Mouse (Mus musculus) limb, embryonic 10.5 days (tissue): ENCODE results near the gene Nosip. TPM values are rescaled to one million over a fixed set of nuclear protein-coding genes. Genes with fewer than 3 reads are reported as not detected.

Experiments used
- DNase-seq: peaks from one replicate; pipeline ENCODE4 v3.0.0-alpha.2; 2017; ENCODE audit warnings: low spot score
- H3K27ac ChIP-seq: fragments of 300-500 bp; sonication (generic); 2 replicates; pipeline ENCODE4 v1.5.1; 2016; ENCODE audit warnings: mild to moderate bottlenecking
- H3K27me3 ChIP-seq: fragments of 300-500 bp; sonication (generic); 2 replicates; pipeline ENCODE4 v1.6.1; 2016; ENCODE audit warnings: low read depth, mild to moderate bottlenecking; ENCODE audit not compliant: poor library complexity, severe bottlenecking
- H3K36me3 ChIP-seq: fragments of 300-500 bp; sonication (generic); 2 replicates; pipeline ENCODE4 v1.6.1; 2016; ENCODE audit warnings: mild to moderate bottlenecking, moderate library complexity
- H3K4me1 ChIP-seq: fragments of 300-500 bp; sonication (generic); 2 replicates; pipeline ENCODE4 v1.6.1; 2016
- H3K4me3 ChIP-seq: fragments of 300-500 bp; sonication (generic); 2 replicates; pipeline ENCODE4 v1.5.1; 2016; ENCODE audit warnings: mild to moderate bottlenecking, moderate library complexity
- H3K9me3 ChIP-seq: fragments of 300-500 bp; sonication (generic); replicated peaks from 2 replicates; pipeline ENCODE4 v1.6.1; 2016; ENCODE audit warnings: mild to moderate bottlenecking
- WGBS: fragments of 180-500 bp; shearing (Covaris S2); methylation state at CpG from one replicate; pipeline ENCODE4 v1.1.7; 2016; 5-methylcytosine and 5-hydroxymethylcytosine counted together
- polyA plus RNA-seq: library from polyadenylated mRNA; unstranded; fragments of >200 nt; fragmentation: Nextera tagmentation; extraction: Ambion mirVana; gene quantifications from 2 replicates; pipeline ENCODE4 v1.2.1, GENCODE M21; 2016

Nosip gene
- polyA plus RNA-seq, 1 experiment from 2014 or later = 80.4 TPM

- H3K4me1 ChIP-seq = no peaks in the 10 kb centered on the region; the same call in 1 of the 2 replicates
These were observed 11.7 kb downstream of the Nosip start for GRCm38 (mm10) chr7:45073949-45074348.

GRCm38 (mm10) chr7:45075405-45075804 is 13.2 kb downstream of the Nosip start:
- peaks cover 57% of the 10 kb centered on the region for H3K36me3 ChIP-seq
- 93% methylated on average over 4 of the region's 4 CpGs for WGBS
- no peak for DNase-seq

More at GRCm38 (mm10) chr7:45073949-45074348, 11.7 kb downstream of the Nosip start:
- no peaks in the 10 kb centered on the region for H3K27me3 ChIP-seq
- peaks cover 59% of the 10 kb centered on the region for H3K36me3 ChIP-seq
- no peak overlapping the region for H3K4me3 ChIP-seq
- H3K27ac ChIP-seq = no peak overlapping the region
- no peaks in the 10 kb centered on the region for H3K9me3 ChIP-seq
- no peak for DNase-seq
- 91% methylated on average over 12 of the region's 12 CpGs for WGBS

GRCm38 (mm10) chr7:45076501-45076900 is 14.3 kb downstream of the Nosip start:
- Histone ChIP-seq H3K27ac (no peak overlapping the region), H3K36me3 (peaks cover 63% of the 10 kb centered on the region), H3K9me3 (no peaks in the 10 kb centered on the region), H3K4me3 (no peak overlapping the region), H3K27me3 (no peaks in the 10 kb centered on the region), H3K4me1 (no peaks in the 10 kb centered on the region; the same call in 1 of the 2 replicates)
- no peak for DNase-seq
- 89% methylated on average over 30 of the region's 30 CpGs for WGBS

More at GRCm38 (mm10) chr7:45075405-45075804, 13.2 kb downstream of the Nosip start:
- Histone ChIP-seq H3K4me3 (no peak overlapping the region), H3K27ac (no peak overlapping the region), H3K4me1 (no peaks in the 10 kb centered on the region; the same call in 1 of the 2 replicates), H3K9me3 (no peaks in the 10 kb centered on the region), H3K27me3 (no peaks in the 10 kb centered on the region)

- Histone ChIP-seq H3K4me3 (no peak overlapping the region), H3K36me3 (peaks cover 66% of the 10 kb centered on the region), H3K9me3 (no peaks in the 10 kb centered on the region), H3K27me3 (no peaks in the 10 kb centered on the region), H3K27ac (no peak overlapping the region), H3K4me1 (peaks cover under 1% of the 10 kb centered on the region)
- 87% methylated on average over 14 of the region's 14 CpGs for WGBS
- no peak for DNase-seq
These were observed 15.1 kb downstream of the Nosip start for GRCm38 (mm10) chr7:45077322-45077721.

GRCm38 (mm10) chr7:45077829-45078228 is 15.6 kb downstream of the Nosip start:
- WGBS = 93% methylated on average over 2 of the region's 2 CpGs
- Histone ChIP-seq H3K27me3 (no peaks in the 10 kb centered on the region), H3K9me3 (no peaks in the 10 kb centered on the region), H3K36me3 (peaks cover 69% of the 10 kb centered on the region), H3K27ac (no peak overlapping the region), H3K4me3 (no peak overlapping the region), H3K4me1 (peaks cover 5% of the 10 kb centered on the region)
- DNase-seq = no peak

GRCm38 (mm10) chr7:45078513-45078912 is 16.3 kb downstream of the Nosip start:
- no peaks in the 10 kb centered on the region for H3K27me3 ChIP-seq
- 0 out of 2 replicates have a peak overlapping the region, but pooled peaks have one; percentile 2 for H3K4me3 ChIP-seq
- DNase-seq = peak; percentile 86
- peaks cover 69% of the 10 kb centered on the region for H3K36me3 ChIP-seq
- no peak overlapping the region for H3K27ac ChIP-seq
- H3K9me3 ChIP-seq = no peaks in the 10 kb centered on the region
- H3K4me1 ChIP-seq = peaks cover 10% of the 10 kb centered on the region
- WGBS = 43% methylated on average over 9 of the region's 9 CpGs

GRCm38 (mm10) chr7:45079856-45080255 is 17.6 kb downstream of the Nosip start:
- peak; percentile 96 for DNase-seq
- no peaks in the 10 kb centered on the region for H3K27me3 ChIP-seq
- H3K27ac ChIP-seq = no peak overlapping the region
- WGBS = 2% methylated on average over 10 of the region's 10 CpGs
- peaks cover 11% of the 10 kb centered on the region for H3K4me1 ChIP-seq
- H3K36me3 ChIP-seq = peaks cover 69% of the 10 kb centered on the region
- no peaks in the 10 kb centered on the region for H3K9me3 ChIP-seq
- no peak overlapping the region for H3K4me3 ChIP-seq

GRCm38 (mm10) chr7:45081016-45081415 is 18.8 kb downstream of the Nosip start:
- H3K4me1 ChIP-seq = peaks cover 11% of the 10 kb centered on the region
- H3K36me3 ChIP-seq = peaks cover 69% of the 10 kb centered on the region
- H3K9me3 ChIP-seq = no peaks in the 10 kb centered on the region
- no peak overlapping the region for H3K27ac ChIP-seq
- WGBS = 51% methylated on average over 5 of the region's 5 CpGs
- DNase-seq = no peak
- H3K4me3 ChIP-seq = no peak overlapping the region
- H3K27me3 ChIP-seq = no peaks in the 10 kb centered on the region

- whole genome bisulfite sequencing = 77% methylated on average over 25 of the region's 25 CpGs
- H3K27me3 ChIP-seq = no peaks in the 10 kb centered on the region
- peaks cover 11% of the 10 kb centered on the region for H3K4me1 ChIP-seq
- no peaks in the 10 kb centered on the region for H3K9me3 ChIP-seq
- peak overlapping the region; percentile 46; the same call in 1 of the 2 replicates for H3K27ac ChIP-seq
- H3K4me3 ChIP-seq = no peak overlapping the region
- DNase-seq = no peak
- H3K36me3 ChIP-seq = peaks cover 69% of the 10 kb centered on the region
These were observed 20.4 kb downstream of the Nosip start for GRCm38 (mm10) chr7:45082401-45083299.

GRCm38 (mm10) chr7:45083300-45083890 is 21.2 kb downstream of the Nosip start:
- Histone ChIP-seq H3K9me3 (no peaks in the 10 kb centered on the region), H3K36me3 (peaks cover 70% of the 10 kb centered on the region), H3K27me3 (no peaks in the 10 kb centered on the region), H3K27ac (0 out of 2 replicates have a peak overlapping the region, but pooled peaks have one; percentile 46), H3K4me1 (peaks cover 11% of the 10 kb centered on the region), H3K4me3 (no peak overlapping the region)
- no peak for DNase-seq
- WGBS = 88% methylated on average over 22 of the region's 22 CpGs

- WGBS = 78% methylated on average over 4 of the region's 4 CpGs
- H3K9me3 ChIP-seq = no peaks in the 10 kb centered on the region
- peaks cover 21% of the 10 kb centered on the region for H3K4me1 ChIP-seq
- H3K27ac ChIP-seq = no peak overlapping the region
- no peaks in the 10 kb centered on the region for H3K27me3 ChIP-seq
- peaks cover 83% of the 10 kb centered on the region for H3K36me3 ChIP-seq
- no peak for DNase-seq
- no peak overlapping the region for H3K4me3 ChIP-seq
These were observed 23.9 kb downstream of the Nosip start for GRCm38 (mm10) chr7:45086084-45086483.

- no peak for DNase-seq
- Histone ChIP-seq H3K9me3 (no peaks in the 10 kb centered on the region), H3K36me3 (peaks cover 65% of the 10 kb centered on the region), H3K27ac (no peak overlapping the region), H3K4me1 (peaks cover 27% of the 10 kb centered on the region), H3K4me3 (no peak overlapping the region), H3K27me3 (no peaks in the 10 kb centered on the region)
- WGBS = 92% methylated on average over 17 of the region's 17 CpGs
These were observed 26.4 kb downstream of the Nosip start for GRCm38 (mm10) chr7:45088597-45088996.
